Mouse (Mus musculus) C2C12 (cell line): ENCODE results near the gene Dbx2. TPM values are rescaled to one million over a fixed set of nuclear protein-coding genes. Genes with fewer than 3 reads are reported as not detected.

ENCODE experiments used
- H3K27me3 ChIP-seq: one replicate; pipeline ENCODE4 v1.6.1; 2011; ENCODE audit not compliant: control insufficient read depth, insufficient read depth, insufficient read length
- H3K36me3 ChIP-seq: one replicate; pipeline ENCODE4 v1.6.1; 2011; ENCODE audit not compliant: control insufficient read depth, insufficient read depth
- H3K4me3 ChIP-seq: one replicate; pipeline ENCODE4 v1.5.1; 2011; ENCODE audit warnings: mild to moderate bottlenecking, control low read depth; ENCODE audit not compliant: poor library complexity, insufficient read depth, severe bottlenecking
- H3K79me2 ChIP-seq: one replicate; pipeline ENCODE4 v1.6.1; 2011; ENCODE audit not compliant: control insufficient read depth, insufficient read depth
- H3K79me3 ChIP-seq: one replicate; pipeline ENCODE4 v1.6.1; 2011; ENCODE audit warnings: low read depth, control low read depth
- H3ac ChIP-seq: one replicate; pipeline ENCODE3; 2011; ENCODE audit warnings: low read depth; ENCODE audit not compliant: control insufficient read depth, insufficient read length
- CEBPB ChIP-seq: IDR thresholded peaks from one replicate; pipeline ENCODE4 v1.6.1; 2011; ENCODE audit warnings: low read depth, mild to moderate bottlenecking, control low read depth, moderate library complexity
- CTCF ChIP-seq: IDR thresholded peaks from one replicate; pipeline ENCODE4 v1.5.1; 2011; ENCODE audit not compliant: control insufficient read depth, insufficient read depth, insufficient read length
- FOSL1 ChIP-seq: IDR thresholded peaks from one replicate; pipeline ENCODE4 v1.8.0; 2011; ENCODE audit warnings: mild to moderate bottlenecking, low read length; ENCODE audit not compliant: poor library complexity, insufficient read depth, severe bottlenecking
- MAX ChIP-seq: IDR thresholded peaks from one replicate; pipeline ENCODE4 v1.6.1; 2011; ENCODE audit warnings: mild to moderate bottlenecking, control low read depth
- MYOD1 ChIP-seq: IDR thresholded peaks from one replicate; pipeline ENCODE4 v1.6.1; 2011; ENCODE audit warnings: low read depth; ENCODE audit not compliant: control insufficient read depth, insufficient read length
- MYOG ChIP-seq: IDR thresholded peaks from one replicate; pipeline ENCODE4 v1.6.1; 2011; ENCODE audit not compliant: control insufficient read depth, insufficient read length; ENCODE audit errors: extremely low read depth
- USF1 ChIP-seq: IDR thresholded peaks from one replicate; pipeline ENCODE4 v1.6.1; 2011; ENCODE audit warnings: low read depth, mild to moderate bottlenecking, control low read depth, moderate library complexity
- polyA plus RNA-seq: library from polyadenylated mRNA; unstranded; fragments of >200 nt; fragmentation: generic; extraction: Trizol; gene quantifications from one replicate; pipeline ENCODE4 v1.2.1, GENCODE M21; 2012; ENCODE audit warnings: missing spikeins

Gene Dbx2
- polyA plus RNA-seq, 1 experiment: not detected

- TF ChIP-seq MYOG: no peak
- no peak for TF ChIP-seq CEBPB
- TF ChIP-seq USF1: no peak
- TF ChIP-seq MAX: no peak
- no peak for TF ChIP-seq CTCF
- TF ChIP-seq MYOD1: no peak
- no peak for TF ChIP-seq FOSL1
- Histone ChIP-seq H3K4me3 (no peak overlapping the region), H3ac (no peak overlapping the region), H3K36me3 (no peaks in the 10 kb centered on the region), H3K79me3 (no peaks in the 10 kb centered on the region), H3K27me3 (peaks cover 18% of the 10 kb centered on the region), H3K79me2 (no peaks in the 10 kb centered on the region)
These were observed 6.0 kb upstream of the Dbx2 start for GRCm38 (mm10) chr15:95661718-95662117.

DNA sequence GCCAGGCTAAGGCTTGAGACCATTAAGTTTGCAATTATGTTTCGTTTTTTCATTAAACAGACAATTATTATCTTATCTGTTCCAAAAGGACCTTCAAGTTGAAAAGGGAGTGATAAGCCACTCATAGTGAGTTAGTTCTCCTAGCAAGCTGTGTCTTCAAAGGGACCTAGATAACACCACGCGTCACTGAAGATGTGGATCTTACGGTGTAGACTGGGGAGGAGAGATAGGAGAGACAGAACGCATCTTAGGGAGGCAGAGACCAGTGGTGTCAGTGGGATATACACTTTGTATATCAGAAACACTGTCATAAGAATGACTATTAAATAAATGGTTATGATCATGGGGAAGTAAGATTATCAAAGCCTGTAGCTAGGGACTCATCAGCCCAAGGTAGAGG, 4.6 kb upstream of the Dbx2 start:
- TF ChIP-seq MAX (no peak), CTCF (no peak), CEBPB (no peak), MYOD1 (no peak), FOSL1 (no peak)
- H3K4me3 ChIP-seq: no peak overlapping the region
- H3K79me3 ChIP-seq: no peaks in the 10 kb centered on the region
- no peaks in the 10 kb centered on the region for H3K36me3 ChIP-seq
- peaks cover 18% of the 10 kb centered on the region for H3K27me3 ChIP-seq
- no peaks in the 10 kb centered on the region for H3K79me2 ChIP-seq
- H3ac ChIP-seq: no peak overlapping the region

DNA sequence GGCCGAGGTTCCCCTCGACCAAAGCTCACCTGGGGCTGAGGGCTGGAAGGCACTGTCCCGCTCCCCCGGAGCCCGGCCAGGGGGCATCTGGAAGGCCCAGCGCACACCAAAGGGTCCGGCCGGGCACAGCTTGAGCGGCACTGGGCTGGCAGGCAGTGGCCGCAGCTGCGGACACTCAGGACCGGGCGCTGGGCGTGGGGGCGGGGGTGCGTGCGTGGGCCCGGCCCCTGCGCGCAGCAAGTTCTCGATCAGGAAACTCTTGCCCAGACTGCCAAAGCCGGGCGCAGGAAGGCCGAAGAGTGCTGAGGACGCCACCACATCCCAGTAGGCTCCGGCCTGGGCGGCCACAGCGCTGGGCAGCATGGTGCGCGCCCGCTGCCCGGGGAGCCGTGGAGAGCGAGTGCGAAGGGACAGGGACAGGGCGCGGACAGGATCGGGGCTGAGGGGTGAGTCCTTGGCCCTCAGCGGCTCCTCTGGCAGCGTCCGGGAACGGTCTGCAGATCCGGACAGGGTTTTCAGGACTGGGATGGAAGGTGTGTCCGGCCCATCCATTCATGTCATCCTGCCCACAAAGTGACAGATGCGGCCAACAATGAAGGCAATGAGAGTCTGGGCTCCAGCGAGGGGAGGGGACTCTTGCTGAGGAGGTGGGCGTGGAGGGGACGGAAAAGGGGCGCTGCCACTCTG, 1.4 kb downstream of the Dbx2 start:
- peaks cover 40% of the 10 kb centered on the region for H3K27me3 ChIP-seq

DNA sequence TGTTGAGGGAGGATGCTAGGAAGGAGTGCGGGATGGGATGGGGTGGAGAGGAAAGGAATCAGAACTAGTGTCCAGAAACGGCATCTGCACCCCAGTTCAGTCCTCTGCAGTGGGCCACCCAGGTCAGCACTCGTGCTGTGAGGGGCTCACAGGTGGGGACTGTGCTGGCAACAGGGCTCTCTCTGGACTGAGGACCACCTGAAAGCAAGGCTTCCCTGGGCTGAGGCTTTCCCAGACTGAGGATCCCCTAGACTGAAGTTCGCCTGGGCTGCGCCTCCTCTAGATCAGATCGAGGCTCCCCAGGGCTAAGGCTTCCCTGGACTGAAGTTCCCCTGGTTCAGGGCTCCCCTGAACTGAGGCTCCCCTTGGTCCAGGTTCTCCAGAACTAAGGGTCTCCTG, 1.9 kb downstream of the Dbx2 start:
- no peaks in the 10 kb centered on the region for H3K36me3 ChIP-seq
- H3K79me2 ChIP-seq: no peaks in the 10 kb centered on the region
- no peaks in the 10 kb centered on the region for H3K79me3 ChIP-seq
- peaks cover 40% of the 10 kb centered on the region for H3K27me3 ChIP-seq
- H3ac ChIP-seq: no peak overlapping the region
- TF ChIP-seq USF1: no peak
- TF ChIP-seq CTCF: no peak
- TF ChIP-seq FOSL1: no peak
- TF ChIP-seq MAX: no peak
- no peak for TF ChIP-seq MYOD1
- TF ChIP-seq CEBPB: no peak
- TF ChIP-seq MYOG: no peak
- no peak overlapping the region for H3K4me3 ChIP-seq

More for the DNA sequence above, 1.4 kb downstream of the Dbx2 start:
- TF ChIP-seq CTCF (no peak), MAX (no peak)
- Histone ChIP-seq H3K79me3 (no peaks in the 10 kb centered on the region), H3K79me2 (no peaks in the 10 kb centered on the region), H3K4me3 (no peak overlapping the region), H3K36me3 (no peaks in the 10 kb centered on the region), H3ac (no peak overlapping the region)

DNA sequence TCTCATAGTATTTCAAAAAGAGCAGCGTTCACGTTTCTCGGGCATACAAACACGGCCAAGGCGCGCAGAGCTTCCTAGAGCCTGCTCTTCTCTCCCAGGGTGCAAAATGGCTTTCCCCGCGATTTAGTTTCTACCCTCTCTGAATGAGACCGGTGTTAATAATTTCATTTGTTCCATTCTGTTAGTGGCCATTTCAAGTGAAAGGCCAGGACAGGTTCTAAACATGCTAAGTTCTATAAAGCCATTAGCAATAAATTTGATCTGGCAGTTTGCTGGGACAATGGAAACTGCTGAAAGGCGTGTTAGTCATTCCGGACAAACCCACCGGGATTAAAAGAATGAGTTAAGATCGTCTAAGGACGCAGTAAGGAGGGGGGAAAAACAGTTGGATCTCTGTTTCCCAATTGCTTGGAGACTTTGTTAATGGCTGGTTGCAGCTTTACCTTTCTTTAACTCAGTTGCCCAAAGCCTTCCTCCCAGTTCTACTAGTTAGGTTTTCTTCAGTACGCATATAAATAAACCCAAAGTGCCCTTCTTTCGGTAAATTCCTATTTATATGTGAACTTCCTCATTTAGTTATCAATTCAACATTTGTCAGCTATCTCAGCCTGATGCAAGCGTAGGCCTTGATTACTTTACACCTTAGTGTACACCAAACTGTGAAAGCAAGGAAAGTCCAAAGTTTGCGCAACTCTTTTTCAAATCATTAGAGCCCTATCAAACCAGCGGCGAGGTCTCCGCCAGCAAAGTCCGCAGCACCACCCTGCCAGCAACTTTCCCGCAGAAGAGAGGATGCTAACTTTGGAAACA, 2.7 kb downstream of the Dbx2 start:
- H3K36me3 ChIP-seq: no peaks in the 10 kb centered on the region
- no peak for TF ChIP-seq CTCF
- TF ChIP-seq MYOG: no peak
- no peak for TF ChIP-seq MYOD1
- no peak overlapping the region for H3ac ChIP-seq
- H3K4me3 ChIP-seq: no peak overlapping the region
- no peaks in the 10 kb centered on the region for H3K79me3 ChIP-seq
- no peaks in the 10 kb centered on the region for H3K79me2 ChIP-seq
- H3K27me3 ChIP-seq: peaks cover 40% of the 10 kb centered on the region

- TF ChIP-seq MYOD1: no peak
- no peak for TF ChIP-seq CEBPB
- no peak for TF ChIP-seq MYOG
- no peak for TF ChIP-seq MAX
- no peak for TF ChIP-seq FOSL1
- TF ChIP-seq USF1: no peak
- TF ChIP-seq CTCF: no peak
- Histone ChIP-seq H3ac (no peak overlapping the region), H3K27me3 (peaks cover 48% of the 10 kb centered on the region), H3K79me2 (no peaks in the 10 kb centered on the region), H3K4me3 (no peak overlapping the region), H3K36me3 (no peaks in the 10 kb centered on the region), H3K79me3 (no peaks in the 10 kb centered on the region)
These were observed 3.9 kb downstream of the Dbx2 start for GRCm38 (mm10) chr15:95651824-95652223.
